Mouse (Mus musculus) midbrain, postnatal 0 days (tissue): ENCODE results near the gene Rangrf. TPM values are rescaled to one million over a fixed set of nuclear protein-coding genes. Genes with fewer than 3 reads are reported as not detected.
"Not testable (repeated sequence)": the region's sequence is repeated elsewhere in the genome, so short reads cannot be mapped to it uniquely, and the experiment has no call there.

ENCODE experiments used
- ATAC-seq: fragments of 200-750 bp; cut with Nextera tagmentation; 2 replicates; pipeline ENCODE4 v1.8.0; 2017; ENCODE audit warnings: moderate number of reproducible peaks, mild to moderate bottlenecking, moderate TSS enrichment, moderate library complexity; ENCODE audit not compliant: low FRiP score
- DNase-seq: peaks from one replicate; pipeline ENCODE4 v3.0.0-alpha.2; 2015; ENCODE audit warnings: low spot score
- H3K27ac ChIP-seq: fragments of 300-500 bp; sonication (generic); 2 replicates; pipeline ENCODE4 v1.5.1; 2014; ENCODE audit warnings: low read depth, mild to moderate bottlenecking, low read length, mixed read lengths
- H3K27me3 ChIP-seq: fragments of 300-500 bp; sonication (generic); 2 replicates; pipeline ENCODE4 v1.6.1; 2014; ENCODE audit warnings: low read length, control low read depth, mixed read lengths; ENCODE audit not compliant: insufficient read depth
- H3K36me3 ChIP-seq: fragments of 300-500 bp; sonication (generic); 2 replicates; pipeline ENCODE4 v1.6.1; 2014; ENCODE audit warnings: low read length, control low read depth, mixed read lengths; ENCODE audit not compliant: insufficient read depth
- H3K4me1 ChIP-seq: fragments of 300-500 bp; sonication (generic); 2 replicates; pipeline ENCODE4 v1.6.1; 2014; ENCODE audit warnings: mild to moderate bottlenecking, control low read depth, antibody characterized with exemption, low read length, mixed read lengths; ENCODE audit not compliant: insufficient read depth
- H3K4me2 ChIP-seq: fragments of 300-500 bp; sonication (generic); 2 replicates; pipeline ENCODE4 v1.6.1; 2014; ENCODE audit warnings: low read depth, mild to moderate bottlenecking, low read length, mixed read lengths; ENCODE audit not compliant: poor library complexity, severe bottlenecking
- H3K4me3 ChIP-seq: fragments of 300-500 bp; sonication (generic); 2 replicates; pipeline ENCODE4 v1.5.1; 2014; ENCODE audit warnings: low read depth, mild to moderate bottlenecking, low read length, moderate library complexity
- H3K9ac ChIP-seq: fragments of 300-500 bp; sonication (generic); replicated peaks from 2 replicates; pipeline ENCODE4 v1.6.1; 2014; ENCODE audit warnings: mild to moderate bottlenecking, low read length, moderate library complexity, mixed read lengths; ENCODE audit not compliant: poor library complexity, severe bottlenecking
- H3K9me3 ChIP-seq: fragments of 300-500 bp; sonication (generic); 2 replicates; pipeline ENCODE4 v1.6.1; 2016; ENCODE audit warnings: low read length, control low read depth
- CTCF ChIP-seq: IDR thresholded peaks from 2 replicates; pipeline ENCODE4 v1.5.1; 2016; ENCODE audit warnings: antibody characterized with exemption, mild to moderate bottlenecking
- WGBS: fragments of 180-500 bp; shearing (Covaris S2); extraction: QIAGEN DNeasy Blood & Tissue Kit; methylation state at CpG from one replicate; pipeline ENCODE4 v1.1.7; 2014; 5-methylcytosine and 5-hydroxymethylcytosine counted together
- polyA plus RNA-seq: library from polyadenylated mRNA; unstranded; fragments of >200 nt; fragmentation: Nextera tagmentation; extraction: Ambion mirVana; gene quantifications from 2 replicates; pipeline ENCODE4 v1.2.1, GENCODE M21; 2015
- total RNA-seq: library from RNA; depleted of rRNA; stranded (reverse); fragments of >200 nt; gene quantifications from 2 replicates; pipeline ENCODE4 v1.2.3, GENCODE M21; 2014

Rangrf gene
- total and polyA plus RNA-seq, 2 experiments from 2014 or later = 18.9 to 25.0 TPM

GRCm38 (mm10) chr11:69003592-69003991, 28.6 kb upstream of the Rangrf start:
- DNase-seq = no peak
- 65% methylated on average over 4 of the region's 4 CpGs for WGBS
- Histone ChIP-seq H3K9ac (no peak overlapping the region), H3K4me2 (no peak overlapping the region), H3K27ac (no peak overlapping the region), H3K9me3 (no peaks in the 10 kb centered on the region), H3K27me3 (no peaks in the 10 kb centered on the region), H3K4me3 (no peak overlapping the region), H3K36me3 (peaks cover 35% of the 10 kb centered on the region), H3K4me1 (no peaks in the 10 kb centered on the region)
- TF ChIP-seq CTCF = peak; percentile 46
- no peak for ATAC-seq

GRCm38 (mm10) chr11:69002782-69003181, 27.8 kb upstream of the Rangrf start:
- WGBS = 97% methylated on average over 4 of the region's 4 CpGs
- ATAC-seq, H3K4me2 ChIP-seq: not testable (repeated sequence)

GRCm38 (mm10) chr11:68997080-68997479, 22.1 kb upstream of the Rangrf start:
- H3K4me2 ChIP-seq = no peak overlapping the region
- TF ChIP-seq CTCF = no peak
- peaks cover 69% of the 10 kb centered on the region for H3K36me3 ChIP-seq
- H3K9me3 ChIP-seq = no peaks in the 10 kb centered on the region
- no peaks in the 10 kb centered on the region for H3K4me1 ChIP-seq
- DNase-seq (no peak), ATAC-seq (no peak)
- WGBS = 96% methylated on average over 4 of the region's 4 CpGs
- H3K4me3 ChIP-seq = no peak overlapping the region
- no peaks in the 10 kb centered on the region for H3K27me3 ChIP-seq
- H3K9ac ChIP-seq = no peak overlapping the region
- H3K27ac ChIP-seq = no peak overlapping the region

More at GRCm38 (mm10) chr11:69002782-69003181, 27.8 kb upstream of the Rangrf start:
- H3K36me3 ChIP-seq = peaks cover 37% of the 10 kb centered on the region
- not testable (repeated sequence) for H3K27me3 ChIP-seq, H3K4me3 ChIP-seq, H3K9me3 ChIP-seq, H3K9ac ChIP-seq, H3K27ac ChIP-seq, DNase-seq, H3K4me1 ChIP-seq

GRCm38 (mm10) chr11:68994377-68994776, 19.4 kb upstream of the Rangrf start:
- H3K9me3 ChIP-seq = no peaks in the 10 kb centered on the region
- no peak overlapping the region for H3K9ac ChIP-seq
- peaks cover 67% of the 10 kb centered on the region for H3K36me3 ChIP-seq
- no peak overlapping the region for H3K4me2 ChIP-seq
- no peak for DNase-seq
- no peaks in the 10 kb centered on the region for H3K27me3 ChIP-seq
- TF ChIP-seq CTCF = peak; percentile 45
- no peaks in the 10 kb centered on the region for H3K4me1 ChIP-seq
- WGBS = 98% methylated on average over 3 of the region's 3 CpGs
- no peak overlapping the region for H3K27ac ChIP-seq
- ATAC-seq = no peak
- no peak overlapping the region for H3K4me3 ChIP-seq

GRCm38 (mm10) chr11:68993122-68993521, 18.1 kb upstream of the Rangrf start:
- no peak overlapping the region for H3K9ac ChIP-seq
- no peaks in the 10 kb centered on the region for H3K4me1 ChIP-seq
- no peaks in the 10 kb centered on the region for H3K27me3 ChIP-seq
- H3K4me3 ChIP-seq = no peak overlapping the region
- DNase-seq = peak; percentile 11
- TF ChIP-seq CTCF = no peak
- peaks cover 66% of the 10 kb centered on the region for H3K36me3 ChIP-seq
- no peak for ATAC-seq
- H3K27ac ChIP-seq = no peak overlapping the region
- no peaks in the 10 kb centered on the region for H3K9me3 ChIP-seq
- WGBS = 86% methylated on average over 7 of the region's 7 CpGs
- no peak overlapping the region for H3K4me2 ChIP-seq

GRCm38 (mm10) chr11:68988341-68988740, 13.4 kb upstream of the Rangrf start:
- Histone ChIP-seq H3K9ac (no peak overlapping the region), H3K27ac (no peak overlapping the region), H3K4me3 (no peak overlapping the region), H3K4me2 (no peak overlapping the region), H3K9me3 (no peaks in the 10 kb centered on the region), H3K36me3 (peaks cover 52% of the 10 kb centered on the region), H3K4me1 (no peaks in the 10 kb centered on the region), H3K27me3 (no peaks in the 10 kb centered on the region)
- TF ChIP-seq CTCF = no peak
- ATAC-seq = no peak
- WGBS = 91% methylated on average over 17 of the region's 17 CpGs
- DNase-seq = no peak
